Mouse (Mus musculus) heart, adult 2 months (tissue): ENCODE results near the gene Ccdc121.

Source experiments
- CTCF ChIP-seq: fragments of 200-600 bp; IDR thresholded peaks from 2 replicates; pipeline ENCODE4 v1.8.1; 2022; ENCODE audit warnings: antibody characterized with exemption, mild to moderate bottlenecking, moderate library complexity
- POLR2A ChIP-seq: fragments of 200-500 bp; IDR thresholded peaks from 2 replicates; pipeline ENCODE4 v1.6.1; 2011; ENCODE audit warnings: mild to moderate bottlenecking, low read depth, low read length, control low read depth; ENCODE audit not compliant: insufficient read depth

GRCm38 (mm10) chr1:181525996-181526395 is 14.7 kb upstream of the Ccdc121 start:
- TF ChIP-seq POLR2A, result no peak
- TF ChIP-seq CTCF, result no peak
